Mouse (Mus musculus) urinary bladder, postnatal 0 days (tissue): ENCODE measurements around the gene Hist1h4c. TPM values are rescaled to one million over a fixed set of nuclear protein-coding genes. Genes with fewer than 3 reads are reported as not detected.

Experiments used
- microRNA-seq: library from miRNA; unstranded; fragments of <30 nt; microRNA quantifications from one replicate; pipeline ENCODE4, GENCODE M21; 2016
- polyA plus RNA-seq: library from polyadenylated mRNA; unstranded; fragments of >200 nt; fragmentation: Nextera tagmentation; extraction: Ambion mirVana; gene quantifications from 2 replicates; pipeline ENCODE4 v1.2.1, GENCODE M21; 2015

Gene Hist1h4c
- 1.8 TPM in 2 replicates for polyA plus RNA-seq

GRCm38 (mm10) chr13:23698300-23698693 is at the start of gene Hist1h4c:
Gene Hist1h4c (minus strand): TSS chr13:23698454.

DNA sequence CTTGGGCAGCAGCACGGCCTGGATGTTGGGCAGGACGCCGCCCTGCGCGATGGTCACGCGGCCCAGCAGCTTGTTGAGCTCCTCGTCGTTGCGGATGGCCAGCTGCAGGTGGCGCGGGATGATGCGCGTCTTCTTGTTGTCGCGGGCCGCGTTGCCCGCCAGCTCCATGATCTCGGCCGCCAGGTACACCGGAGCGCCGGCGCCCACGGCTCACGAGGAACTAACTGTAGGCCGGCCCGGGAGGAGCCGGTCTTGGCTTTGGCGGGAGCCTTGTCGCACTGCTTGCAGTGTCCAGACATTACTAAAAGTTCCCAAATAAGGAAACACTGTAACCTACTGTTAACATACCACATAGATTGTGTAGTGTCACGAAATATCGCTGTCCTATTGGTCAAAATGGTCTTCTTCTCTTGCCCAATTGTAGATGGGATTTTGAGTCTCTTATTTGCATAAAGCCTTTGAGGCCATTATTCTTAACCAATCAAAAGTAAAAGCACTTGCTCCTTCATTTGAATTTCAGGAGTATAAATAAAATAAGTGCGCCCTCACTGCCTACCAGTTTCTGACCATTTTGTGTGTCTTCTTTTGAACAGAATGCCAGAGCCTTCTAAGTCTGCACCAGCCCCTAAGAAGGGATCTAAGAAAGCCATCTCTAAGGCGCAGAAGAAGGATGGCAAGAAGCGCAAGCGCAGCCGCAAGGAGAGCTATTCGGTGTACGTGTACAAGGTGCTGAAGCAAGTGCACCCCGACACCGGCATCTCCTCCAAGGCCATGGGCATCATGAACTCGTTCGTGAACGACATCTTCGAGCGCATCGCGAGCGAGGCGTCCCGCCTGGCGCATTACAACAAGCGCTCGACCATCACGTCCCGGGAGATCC is 48.2 kb upstream of the Hist1h4c start, which contains the start of gene Hist1h2bb:
Gene Hist1h2bb, plus strand, starts transcription at position 534 of the 880 bp plus-strand sequence.

GRCm38 (mm10) chr13:23745381-23746161 is 47.3 kb upstream of the Hist1h4c start, which contains the start of gene Hist1h3c:
Gene Hist1h3c (minus strand): TSS chr13:23745602.

DNA sequence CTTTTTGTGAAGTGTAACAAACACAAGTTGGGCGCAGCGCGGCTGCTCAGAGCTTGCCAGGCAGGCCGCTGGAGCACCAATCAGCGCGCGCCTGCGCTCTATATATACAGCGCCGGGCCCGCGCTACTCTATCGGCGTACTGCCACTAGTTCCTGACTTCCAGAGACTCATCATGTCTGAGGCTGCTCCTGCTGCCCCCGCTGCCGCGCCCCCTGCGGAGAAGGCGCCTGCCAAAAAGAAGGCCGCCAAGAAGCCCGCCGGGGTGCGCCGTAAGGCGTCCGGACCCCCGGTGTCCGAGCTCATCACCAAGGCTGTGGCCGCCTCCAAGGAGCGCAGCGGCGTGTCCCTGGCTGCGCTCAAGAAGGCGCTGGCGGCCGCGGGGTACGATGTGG is 40.4 kb upstream of the Hist1h4c start, which contains the start of gene Hist1h1c:
Gene Hist1h1c, plus strand, starts transcription at position 132 of the 392 bp plus-strand sequence.

GRCm38 (mm10) chr13:23710374-23711089 is 12.3 kb upstream of the Hist1h4c start, which contains the start of gene Hfe:
Gene Hfe (minus strand): TSS chr13:23710854.

DNA sequence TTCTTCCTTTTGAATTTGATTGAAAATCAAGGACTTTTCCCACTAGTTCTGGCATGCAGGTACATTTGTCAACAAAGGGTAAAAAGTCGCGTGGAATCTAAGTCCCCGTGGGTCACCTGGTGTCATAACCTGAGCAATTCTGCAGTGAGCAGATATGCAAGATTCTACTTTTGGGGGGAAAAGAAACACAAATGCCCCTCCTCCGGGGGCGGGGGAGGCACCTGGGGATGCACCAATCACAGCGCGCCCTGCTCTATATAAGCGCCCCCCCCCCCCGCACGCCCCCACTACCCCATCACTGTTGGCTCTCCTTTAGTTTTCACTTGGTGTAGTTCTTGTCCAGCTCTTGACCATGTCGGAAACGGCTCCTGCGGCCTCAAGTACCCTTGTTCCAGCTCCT is 2.7 kb downstream of the Hist1h4c start, which contains the start of gene Hist1h1t:
Gene Hist1h1t, plus strand, starts transcription at position 301 of the 400 bp plus-strand sequence.

GRCm38 (mm10) chr13:23683755-23684281 is 14.4 kb downstream of the Hist1h4c start, which contains the start of the genes Hist1h2ac and Hist1h2bc:
Gene Hist1h2ac (minus strand): TSS chr13:23683948.
Gene Hist1h2bc (plus strand): TSS chr13:23684199.

Small RNAs within 50 kb of the gene (microRNA-seq; reads per million reads assigned to microRNA genes)
- gene Gm44314: not detected
- gene Gm44350: not detected

Other genes with a start within 250 kb of the Hist1h4c start
- not detected in 2 replicates for gene Btn1a1, start 232.6 kb downstream of the Hist1h4c start, polyA plus RNA-seq
- gene Btn2a2, start 209.6 kb downstream of the Hist1h4c start, polyA plus RNA-seq: not detected in 2 replicates
- 24.9 and 35.3 TPM in 2 replicates for gene Hist1h4h, start 167.4 kb downstream of the Hist1h4c start, polyA plus RNA-seq
- gene Hist1h2af, start 164.5 kb downstream of the Hist1h4c start, polyA plus RNA-seq: 1.5 and 3.4 TPM in 2 replicates
- gene Hist1h3g, start 163.0 kb downstream of the Hist1h4c start, polyA plus RNA-seq: 1.7 and 2.1 TPM in 2 replicates
- gene Hist1h2bh, start 155.1 kb downstream of the Hist1h4c start, polyA plus RNA-seq: 0.54 and 0.58 TPM in 2 replicates
- 0.28 and 0.43 TPM in 2 replicates for gene Hist1h3f, start 154.4 kb downstream of the Hist1h4c start, polyA plus RNA-seq
- gene Hist1h4f, start 146.8 kb downstream of the Hist1h4c start, polyA plus RNA-seq: not detected in 2 replicates
- 0.58 and 0.60 TPM in 2 replicates for gene Hist1h1d, start 145.2 kb downstream of the Hist1h4c start, polyA plus RNA-seq
- gene Hist1h3e, start 136.1 kb downstream of the Hist1h4c start, polyA plus RNA-seq: 1.8 and 2.0 TPM in 2 replicates
- 14.0 and 18.1 TPM in 2 replicates for gene Hist1h2ae, start 127.2 kb downstream of the Hist1h4c start, polyA plus RNA-seq
- 10.7 and 21.8 TPM in 2 replicates for gene Hist1h2bg, start 127.1 kb downstream of the Hist1h4c start, polyA plus RNA-seq
- gene Hist1h2bf, start 124.3 kb downstream of the Hist1h4c start, polyA plus RNA-seq: 1.5 and 2.6 TPM in 2 replicates
- 1.7 and 1.9 TPM in 2 replicates for gene Hist1h2ad, start 124.1 kb downstream of the Hist1h4c start, polyA plus RNA-seq
- 2.9 and 3.4 TPM in 2 replicates for gene Hist1h3d, start 122.7 kb downstream of the Hist1h4c start, polyA plus RNA-seq
- 24.3 and 29.2 TPM in 2 replicates for gene Hist1h4d, start 116.9 kb downstream of the Hist1h4c start, polyA plus RNA-seq
- 1.1 and 1.4 TPM in 2 replicates for gene Hist1h2be, start 77.3 kb downstream of the Hist1h4c start, polyA plus RNA-seq
- gene Hist1h1e, start 75.9 kb downstream of the Hist1h4c start, polyA plus RNA-seq: 5.4 and 5.8 TPM in 2 replicates
- 1.00 and 1.2 TPM in 2 replicates for gene Hist1h2ac, start 14.5 kb downstream of the Hist1h4c start, polyA plus RNA-seq
- 161 and 192 TPM in 2 replicates for gene Hist1h2bc, start 14.3 kb downstream of the Hist1h4c start, polyA plus RNA-seq
- not detected in 2 replicates for gene Hist1h1t, start 2.6 kb downstream of the Hist1h4c start, polyA plus RNA-seq
- 8.0 and 9.7 TPM in 2 replicates for gene Hfe, start 12.4 kb upstream of the Hist1h4c start, polyA plus RNA-seq
- gene Hist1h1c, start 40.4 kb upstream of the Hist1h4c start, polyA plus RNA-seq: 125 and 175 TPM in 2 replicates
- gene Hist1h3c, start 47.1 kb upstream of the Hist1h4c start, polyA plus RNA-seq: 0.41 and 0.98 TPM in 2 replicates
- 0.82 and 1.2 TPM in 2 replicates for gene Hist1h2bb, start 48.3 kb upstream of the Hist1h4c start, polyA plus RNA-seq
- gene Hist1h2ab, start 52.7 kb upstream of the Hist1h4c start, polyA plus RNA-seq: 3.7 and 8.0 TPM in 2 replicates
- gene Hist1h3b, start 53.8 kb upstream of the Hist1h4c start, polyA plus RNA-seq: 2.0 and 2.8 TPM in 2 replicates
- gene Hist1h4b, start 58.6 kb upstream of the Hist1h4c start, polyA plus RNA-seq: 1.3 TPM in 1 of 2 replicates, not detected in the other
- 0.33 TPM in 1 of 2 replicates, not detected in the other for gene Hist1h4a, start 62.8 kb upstream of the Hist1h4c start, polyA plus RNA-seq
- gene Hist1h3a, start 63.9 kb upstream of the Hist1h4c start, polyA plus RNA-seq: 1.9 and 2.7 TPM in 2 replicates
- 0.59 and 0.82 TPM in 2 replicates for gene Hist1h1a, start 65.2 kb upstream of the Hist1h4c start, polyA plus RNA-seq
- 0.19 and 0.30 TPM in 2 replicates for gene Trim38, start 71.5 kb upstream of the Hist1h4c start, polyA plus RNA-seq
- 0.06 TPM in 1 of 2 replicates, not detected in the other for gene Slc17a2, start 108.5 kb upstream of the Hist1h4c start, polyA plus RNA-seq
- not detected in 2 replicates for gene Slc17a3, start 141.0 kb upstream of the Hist1h4c start, polyA plus RNA-seq
- gene Slc17a1, start 169.3 kb upstream of the Hist1h4c start, polyA plus RNA-seq: not detected in 2 replicates
- not detected in 2 replicates for gene Slc17a4, start 216.6 kb upstream of the Hist1h4c start, polyA plus RNA-seq
- not detected in 2 replicates for gene Hist1h2ba, start 235.7 kb upstream of the Hist1h4c start, polyA plus RNA-seq
- not detected in 2 replicates for gene Hist1h2aa, start 236.0 kb upstream of the Hist1h4c start, polyA plus RNA-seq